Mouse (Mus musculus) C2C12 (cell line): Measurements from ENCODE around the gene Zfp609. TPM values are rescaled to one million over a fixed set of nuclear protein-coding genes. Genes with fewer than 3 reads are reported as not detected.

Experiments used
- H3K27me3 ChIP-seq: one replicate; pipeline ENCODE4 v1.6.1; 2011; ENCODE audit not compliant: control insufficient read depth, insufficient read depth, insufficient read length
- H3K36me3 ChIP-seq: one replicate; pipeline ENCODE4 v1.6.1; 2011; ENCODE audit not compliant: control insufficient read depth, insufficient read depth
- H3K4me3 ChIP-seq: one replicate; pipeline ENCODE4 v1.5.1; 2011; ENCODE audit warnings: mild to moderate bottlenecking, control low read depth; ENCODE audit not compliant: poor library complexity, insufficient read depth, severe bottlenecking
- H3K79me2 ChIP-seq: one replicate; pipeline ENCODE4 v1.6.1; 2011; ENCODE audit not compliant: control insufficient read depth, insufficient read depth
- H3K79me3 ChIP-seq: one replicate; pipeline ENCODE4 v1.6.1; 2011; ENCODE audit warnings: low read depth, control low read depth
- H3ac ChIP-seq: one replicate; pipeline ENCODE3; 2011; ENCODE audit warnings: low read depth; ENCODE audit not compliant: control insufficient read depth, insufficient read length
- CEBPB ChIP-seq: IDR thresholded peaks from one replicate; pipeline ENCODE4 v1.6.1; 2011; ENCODE audit warnings: low read depth, mild to moderate bottlenecking, control low read depth, moderate library complexity
- CTCF ChIP-seq: IDR thresholded peaks from one replicate; pipeline ENCODE4 v1.5.1; 2011; ENCODE audit not compliant: control insufficient read depth, insufficient read depth, insufficient read length
- FOSL1 ChIP-seq: IDR thresholded peaks from one replicate; pipeline ENCODE4 v1.8.0; 2011; ENCODE audit warnings: mild to moderate bottlenecking, low read length; ENCODE audit not compliant: poor library complexity, insufficient read depth, severe bottlenecking
- MAX ChIP-seq: IDR thresholded peaks from one replicate; pipeline ENCODE4 v1.6.1; 2011; ENCODE audit warnings: mild to moderate bottlenecking, control low read depth
- MYOD1 ChIP-seq: IDR thresholded peaks from one replicate; pipeline ENCODE4 v1.6.1; 2011; ENCODE audit warnings: low read depth; ENCODE audit not compliant: control insufficient read depth, insufficient read length
- MYOG ChIP-seq: IDR thresholded peaks from one replicate; pipeline ENCODE4 v1.6.1; 2011; ENCODE audit not compliant: control insufficient read depth, insufficient read length; ENCODE audit errors: extremely low read depth
- USF1 ChIP-seq: IDR thresholded peaks from one replicate; pipeline ENCODE4 v1.6.1; 2011; ENCODE audit warnings: low read depth, mild to moderate bottlenecking, control low read depth, moderate library complexity
- long read RNA-seq, 2 experiments: library from polyadenylated mRNA; unstranded; transcript quantifications; one replicate each; pipeline ENCODE4 v2.0.0; 2019 to 2020
- polyA plus RNA-seq: library from polyadenylated mRNA; unstranded; fragments of >200 nt; fragmentation: generic; extraction: Trizol; gene quantifications from one replicate; pipeline ENCODE4 v1.2.1, GENCODE M21; 2012; ENCODE audit warnings: missing spikeins

Gene Zfp609
- polyA plus RNA-seq = 8.4 TPM
- long read RNA-seq, experiment 1, partial matches to known transcripts = 1 of 1 reads
- long read RNA-seq, experiment 1, other reads (novel, unspliced or antisense) = 0 of 1 reads
- long read RNA-seq, experiment 2, partial matches to known transcripts = 9 of 10 reads
- long read RNA-seq, experiment 2, other reads (novel, unspliced or antisense) = 1 of 10 reads

- peaks cover 50% of the 10 kb centered on the region for H3K79me2 ChIP-seq
- H3ac ChIP-seq = peak within 1 kb of the TSS; percentile 64
- peaks cover 41% of the 10 kb centered on the region for H3K79me3 ChIP-seq
- H3K36me3 ChIP-seq = peaks cover 12% of the 10 kb centered on the region
- peak within 1 kb of the TSS; percentile 74 for H3K4me3 ChIP-seq
- TF ChIP-seq USF1 = no peak
- TF ChIP-seq MAX = peak; percentile 71
- no peaks in the 10 kb centered on the region for H3K27me3 ChIP-seq
Observed at GRCm38 (mm10) chr9:65827344-65828015, at the start of gene Zfp609. Gene Zfp609, minus strand, starts transcription at chr9:65827564.

- TF ChIP-seq CTCF (no peak), FOSL1 (no peak), MYOG (no peak), CEBPB (no peak), MYOD1 (no peak), USF1 (no peak), MAX (no peak)
- Histone ChIP-seq H3K27me3 (no peaks in the 10 kb centered on the region), H3K79me3 (no peaks in the 10 kb centered on the region), H3K36me3 (peaks cover 21% of the 10 kb centered on the region), H3ac (no peak overlapping the region), H3K79me2 (no peaks in the 10 kb centered on the region), H3K4me3 (no peak overlapping the region)
Observed at GRCm38 (mm10) chr9:65859656-65860055, 32.3 kb upstream of the Zfp609 start.

- TF ChIP-seq MYOD1 = no peak
- TF ChIP-seq CEBPB = no peak
- no peak for TF ChIP-seq FOSL1
- no peak for TF ChIP-seq CTCF
- TF ChIP-seq MYOG = no peak
- TF ChIP-seq USF1 = no peak
- Histone ChIP-seq H3K79me2 (no peaks in the 10 kb centered on the region), H3ac (no peak overlapping the region), H3K27me3 (no peaks in the 10 kb centered on the region), H3K4me3 (no peak overlapping the region), H3K79me3 (no peaks in the 10 kb centered on the region), H3K36me3 (peaks cover 9% of the 10 kb centered on the region)
Observed at GRCm38 (mm10) chr9:65850203-65850602, 22.8 kb upstream of the Zfp609 start.

GRCm38 (mm10) chr9:65848154-65848553, 20.8 kb upstream of the Zfp609 start:
- H3ac ChIP-seq = no peak overlapping the region
- TF ChIP-seq USF1 (no peak), CTCF (no peak), MYOG (no peak), FOSL1 (no peak), MYOD1 (no peak), MAX (no peak), CEBPB (no peak)
- H3K79me3 ChIP-seq = no peaks in the 10 kb centered on the region
- no peak overlapping the region for H3K4me3 ChIP-seq
- H3K79me2 ChIP-seq = no peaks in the 10 kb centered on the region
- H3K36me3 ChIP-seq = peaks cover 9% of the 10 kb centered on the region
- no peaks in the 10 kb centered on the region for H3K27me3 ChIP-seq

- Histone ChIP-seq H3K4me3 (no peak overlapping the region), H3K79me2 (no peaks in the 10 kb centered on the region), H3K36me3 (no peaks in the 10 kb centered on the region), H3K79me3 (no peaks in the 10 kb centered on the region), H3ac (no peak overlapping the region), H3K27me3 (no peaks in the 10 kb centered on the region)
- TF ChIP-seq MYOD1 = no peak
- no peak for TF ChIP-seq CTCF
- TF ChIP-seq MYOG = no peak
- TF ChIP-seq MAX = no peak
- TF ChIP-seq CEBPB = no peak
- TF ChIP-seq FOSL1 = no peak
- TF ChIP-seq USF1 = no peak
Observed at GRCm38 (mm10) chr9:65844421-65845165, 17.2 kb upstream of the Zfp609 start.
